Mouse (Mus musculus) c-Kit-negative CD71-positive TER-119-positive erythroid progenitor cells, embryonic 14.5 days (primary cell): ENCODE measurements around the gene Spdl1.
A peak's percentile ranks its signal among the peaks of the same experiment; 100 is the strongest.

ENCODE experiments used
- DNase-seq: peaks from one replicate; pipeline ENCODE4 v3.0.0-alpha.2; 2013; ENCODE audit warnings: low read depth, low spot score

Gene Spdl1

DNA sequence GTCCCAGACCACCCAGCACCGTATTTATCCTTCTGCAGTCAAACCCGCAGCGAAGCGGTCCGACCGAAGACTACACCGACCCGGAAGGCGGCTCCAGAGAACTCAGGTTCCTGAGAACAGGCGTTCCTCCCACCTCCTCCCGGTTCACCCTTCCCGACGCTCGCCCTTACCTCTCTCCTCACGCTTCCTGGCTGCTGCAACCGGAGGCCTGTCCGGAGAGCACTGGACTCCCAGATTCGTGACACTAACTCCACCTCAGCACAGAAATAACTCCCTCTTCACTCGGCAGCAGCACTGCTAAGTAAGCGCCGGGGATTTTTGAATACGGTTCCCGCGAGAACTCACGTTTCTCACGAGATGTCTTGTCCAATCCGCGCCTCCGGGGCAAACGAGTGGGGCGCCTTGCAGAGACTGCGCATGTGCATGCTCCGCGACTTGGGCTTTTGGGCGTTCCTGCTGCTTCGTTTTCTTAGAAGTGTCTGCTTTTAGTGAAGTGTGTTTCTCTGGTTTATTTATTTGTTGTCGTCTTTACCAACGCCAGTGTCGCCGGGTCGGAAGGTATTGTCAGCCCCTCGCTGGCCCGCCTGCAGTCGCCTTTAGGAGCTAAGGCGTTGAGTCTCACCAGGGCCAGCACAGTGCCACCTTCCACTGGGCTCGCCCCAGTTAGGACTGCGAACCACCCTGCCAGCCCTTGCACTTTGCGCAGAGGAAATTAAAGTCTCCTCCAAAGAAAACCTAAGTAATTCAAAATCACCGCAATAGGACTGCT is at the start of gene Spdl1:
TSS of gene Spdl1 (minus strand) at position 324 of the 769 bp plus-strand sequence.
- DNase-seq = peak; percentile 96

- DNase-seq = no peak
Observed at GRCm38 (mm10) chr11:34881528-34881927, 48.1 kb upstream of the Spdl1 start.

GRCm38 (mm10) chr11:34879678-34880077 is 46.2 kb upstream of the Spdl1 start:
- no peak for DNase-seq

GRCm38 (mm10) chr11:34873861-34874260 is 40.4 kb upstream of the Spdl1 start:
- DNase-seq = no peak

- DNase-seq = no peak
Observed at GRCm38 (mm10) chr11:34872432-34872831, 39.0 kb upstream of the Spdl1 start.

- no peak for DNase-seq
Observed at GRCm38 (mm10) chr11:34871991-34872390, 38.5 kb upstream of the Spdl1 start.

- no peak for DNase-seq
Observed at GRCm38 (mm10) chr11:34871456-34871855, 38.0 kb upstream of the Spdl1 start.

DNA sequence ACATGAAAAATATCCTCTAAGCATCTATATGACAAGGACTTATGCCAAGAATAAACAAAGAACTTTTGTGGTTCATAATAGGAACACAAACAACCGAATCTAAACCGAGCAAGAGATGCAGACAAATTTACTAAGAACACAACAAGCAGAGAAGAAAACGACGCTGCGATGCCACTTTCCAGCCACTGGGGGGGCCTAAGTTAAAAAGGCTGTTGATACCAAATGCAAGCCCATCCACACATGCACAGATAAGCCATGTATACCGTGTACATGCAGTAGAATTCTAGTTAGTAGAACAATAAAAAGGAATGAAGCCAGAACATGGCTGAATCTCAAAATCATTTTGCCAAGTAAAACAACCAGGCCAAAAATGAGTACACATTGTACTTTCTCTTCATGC is 35.2 kb upstream of the Spdl1 start:
- DNase-seq = no peak

GRCm38 (mm10) chr11:34865741-34866270 is 32.4 kb upstream of the Spdl1 start:
- DNase-seq = no peak

- no peak for DNase-seq
Observed at GRCm38 (mm10) chr11:34865181-34865580, 31.7 kb upstream of the Spdl1 start.

GRCm38 (mm10) chr11:34856652-34857051 is 23.2 kb upstream of the Spdl1 start:
- DNase-seq = no peak

- no peak for DNase-seq
Observed at GRCm38 (mm10) chr11:34846268-34846652, 12.8 kb upstream of the Spdl1 start.

DNA sequence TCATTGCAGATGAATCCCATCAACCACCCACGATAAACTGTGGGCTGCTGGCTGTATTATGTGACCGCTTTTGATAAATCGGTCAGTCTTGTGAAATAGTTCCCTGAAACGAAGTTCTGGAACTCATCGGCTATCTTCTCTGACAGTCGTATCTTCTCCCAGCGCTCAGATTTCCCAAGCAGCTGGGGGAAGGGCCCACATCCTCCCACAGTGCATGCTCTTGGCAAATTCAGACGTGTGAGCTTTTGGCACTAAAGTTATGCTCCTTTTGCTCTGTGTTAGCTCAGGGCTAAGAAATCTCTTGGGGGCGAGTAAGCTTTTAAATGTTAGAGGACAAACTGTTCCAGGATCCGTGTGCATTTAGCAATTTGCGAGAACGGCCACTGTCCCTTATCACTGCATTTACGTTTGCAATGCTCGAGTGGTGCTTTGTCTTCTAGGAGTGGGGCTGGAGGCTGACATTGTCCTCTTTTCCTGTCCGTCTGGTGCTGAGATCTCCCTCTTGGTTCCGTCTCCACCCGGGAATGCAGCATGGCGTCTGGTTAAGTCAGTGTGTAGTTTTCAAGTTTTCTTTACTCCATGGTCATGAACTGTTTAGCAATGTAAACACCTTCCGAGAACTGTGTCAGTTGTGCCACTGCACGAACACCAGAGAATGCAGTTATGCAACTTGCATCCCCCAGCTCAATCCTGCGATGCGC is 12.3 kb upstream of the Spdl1 start:
- no peak for DNase-seq

GRCm38 (mm10) chr11:34843517-34843916 is 10.1 kb upstream of the Spdl1 start:
- DNase-seq = no peak

DNA sequence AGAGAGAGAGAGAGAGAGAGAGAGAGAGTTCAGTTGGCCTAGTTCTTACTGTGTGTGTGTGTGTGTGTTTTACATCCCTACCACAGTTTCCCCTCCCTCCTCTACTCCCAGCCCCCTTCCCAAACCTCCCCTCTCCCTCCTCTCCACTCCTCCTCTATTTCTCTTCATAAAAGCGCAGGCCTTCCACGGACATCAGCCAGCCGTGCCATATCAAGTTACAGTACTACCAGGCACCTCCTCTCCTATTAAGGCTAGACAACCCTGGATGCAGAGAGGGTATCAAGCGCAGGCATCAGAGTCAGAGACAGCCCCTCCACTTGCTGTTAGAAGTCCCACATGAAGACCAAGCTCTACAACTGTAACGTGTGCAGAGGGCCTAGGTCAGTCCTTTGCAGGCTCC is 6.8 kb upstream of the Spdl1 start:
- DNase-seq = no peak

GRCm38 (mm10) chr11:34839051-34839450 is 5.6 kb upstream of the Spdl1 start:
- no peak for DNase-seq

DNA sequence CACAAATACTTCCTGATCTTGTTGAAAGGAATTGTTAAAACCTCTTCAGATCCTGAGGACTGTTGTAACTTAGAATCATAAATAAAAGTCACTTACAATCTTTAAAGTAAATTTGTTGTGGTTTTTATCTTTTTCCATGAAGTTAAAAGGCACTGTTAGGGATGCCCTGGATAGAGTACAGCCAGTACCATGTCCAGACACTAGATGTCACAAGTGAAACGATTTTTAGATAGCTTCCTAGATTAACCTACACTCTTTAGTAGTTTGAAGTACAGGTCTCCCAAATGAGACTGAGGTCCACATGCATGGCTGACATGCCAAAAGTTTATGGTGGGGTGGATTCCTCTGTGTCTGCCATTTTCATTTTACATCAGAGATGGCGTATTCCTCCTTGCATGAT is 2.8 kb upstream of the Spdl1 start:
- DNase-seq = no peak

- DNase-seq = no peak
Observed at GRCm38 (mm10) chr11:34832678-34833077, 763 bp downstream of the Spdl1 start.

- no peak for DNase-seq
Observed at GRCm38 (mm10) chr11:34827803-34828202, 5.6 kb downstream of the Spdl1 start.

DNA sequence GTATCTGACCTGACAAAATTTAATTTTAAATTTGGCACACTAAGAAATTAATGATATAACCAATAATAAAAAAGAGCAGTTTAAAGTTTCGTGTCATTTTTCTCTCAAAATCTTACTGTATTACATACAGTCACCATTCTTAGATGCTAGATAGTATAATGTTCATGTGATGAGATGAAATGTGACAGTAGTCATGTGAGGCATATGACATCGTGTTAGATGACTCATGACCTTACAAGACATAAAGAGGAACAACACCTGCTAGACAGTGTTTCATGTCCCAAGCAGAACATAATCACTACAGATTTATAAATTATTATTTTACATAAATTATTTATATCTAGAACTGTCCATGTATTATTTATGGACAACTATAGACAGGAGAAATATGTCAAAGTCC is 6.5 kb downstream of the Spdl1 start:
- DNase-seq = no peak

DNA sequence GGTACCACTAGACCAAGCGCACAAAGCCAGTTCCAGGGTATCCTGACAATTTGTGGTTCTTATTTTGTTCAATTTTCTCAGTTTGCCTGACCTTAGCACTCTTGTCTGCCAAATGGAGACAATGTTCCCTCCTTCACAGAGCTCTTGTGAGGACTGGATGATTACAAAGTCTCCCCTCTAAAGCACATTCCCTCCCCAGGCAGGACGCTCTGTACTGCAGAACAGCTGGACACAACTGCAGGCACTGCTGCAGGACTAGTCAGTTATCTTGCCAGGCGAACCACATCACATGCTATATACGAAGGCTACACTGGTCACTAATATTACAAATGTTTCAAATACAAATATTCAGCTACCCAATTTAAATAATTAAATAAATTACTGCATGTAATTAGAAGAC is 8.7 kb downstream of the Spdl1 start:
- DNase-seq = no peak

GRCm38 (mm10) chr11:34814767-34815166 is 18.7 kb downstream of the Spdl1 start:
- DNase-seq = no peak

GRCm38 (mm10) chr11:34814319-34814718 is 19.1 kb downstream of the Spdl1 start:
- no peak for DNase-seq
